In the genomic region with DNA sequence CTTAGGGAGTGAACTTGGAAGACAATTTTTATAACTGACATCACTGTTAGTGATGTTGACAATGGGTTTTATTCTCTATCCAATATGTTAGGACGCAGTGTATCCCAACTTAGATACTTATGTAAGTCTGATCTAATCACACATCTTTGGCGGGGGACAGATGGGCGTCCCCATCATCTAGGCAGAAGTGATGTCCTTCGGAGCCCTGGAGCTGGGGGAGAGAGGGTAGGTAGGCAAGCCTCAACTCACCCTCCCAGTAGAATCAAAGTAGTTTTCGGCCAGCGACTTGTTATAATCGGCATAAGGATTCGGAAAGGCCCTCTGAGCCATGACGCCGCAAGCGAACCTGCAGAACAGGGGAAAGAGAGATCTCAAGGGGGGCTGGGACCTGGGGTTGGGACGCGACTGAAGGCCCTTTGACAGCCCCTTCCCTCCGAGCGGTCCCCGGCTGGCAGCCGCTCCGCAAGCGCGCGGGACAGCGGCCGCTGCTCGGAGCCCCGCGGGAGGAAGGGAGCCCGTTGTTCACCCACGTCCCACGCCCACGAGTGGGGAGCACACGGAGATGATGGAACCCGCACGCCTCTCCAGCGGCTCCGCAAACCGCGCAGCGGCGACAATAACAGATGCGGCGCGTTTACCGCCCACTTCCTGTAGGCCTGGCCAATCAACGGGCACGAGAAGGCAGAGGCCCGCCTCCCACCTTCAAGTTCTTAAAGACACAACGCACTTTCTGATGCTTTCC, we compare ENCODE assay signal across 8 mouse cellular contexts. TPM values are rescaled to one million over a fixed set of nuclear protein-coding genes. Genes with fewer than 3 reads are reported as not detected.
DNase-seq lines count a peak whose midpoint lies in the region; ATAC-seq and TF ChIP-seq lines count a peak whose summit lies in the region.

A gene (minus strand): TSS at position 627 of the 742 bp plus-strand sequence.

- ATAC-seq in CD4-positive, CD25-positive, alpha-beta regulatory T cell, adult 4 months: peak; percentile 98
- ATAC-seq in heart, embryonic 15.5 days (replicated peaks; ENCODE audit: insufficient number of reproducible peaks, insufficient read depth, low FRiP score, low read depth): peak; percentile 90
- ATAC-seq in liver, embryonic 14.5 days (ENCODE audit: insufficient read depth): peak; percentile 96
- ATAC-seq in neural tube, embryonic 11.5 days (ENCODE audit: insufficient read depth, low FRiP score, low TSS enrichment): peak; percentile 98
- peak; percentile 97 for ATAC-seq in stomach, postnatal 0 days (ENCODE audit: low FRiP score, low TSS enrichment)

- peak within 1 kb of the TSS; percentile 73 for H3K4me2 ChIP-seq in heart, embryonic 15.5 days
- peak within 1 kb of the TSS; percentile 83 for H3K4me2 ChIP-seq in liver, embryonic 14.5 days (ENCODE audit: low read depth)
- peak within 1 kb of the TSS; percentile 72 for H3K4me2 ChIP-seq in neural tube, embryonic 11.5 days (ENCODE audit: low read depth)
- H3K4me2 ChIP-seq in stomach, postnatal 0 days (replicated peaks; ENCODE audit: low read depth): peak within 1 kb of the TSS; percentile 80

- under 1% methylated on average over 41 of the region's 47 CpGs for WGBS in forebrain, embryonic 10.5 days
- WGBS in heart, embryonic 15.5 days: under 1% methylated on average over 47 of the region's 47 CpGs
- under 1% methylated on average over 44 of the region's 47 CpGs for WGBS in liver, embryonic 14.5 days (ENCODE audit: insufficient replicate concordance)
- under 1% methylated on average over 47 of the region's 47 CpGs for WGBS in neural tube, embryonic 11.5 days
- under 1% methylated on average over 40 of the region's 47 CpGs for WGBS in stomach, postnatal 0 days

- peak within 1 kb of the TSS; percentile 77 for H3K9ac ChIP-seq in heart, embryonic 15.5 days
- H3K9ac ChIP-seq in liver, embryonic 14.5 days (replicated peaks): peak within 1 kb of the TSS; percentile 72
- peak within 1 kb of the TSS; percentile 59 for H3K9ac ChIP-seq in neural tube, embryonic 11.5 days (ENCODE audit: low read length)
- H3K9ac ChIP-seq in stomach, postnatal 0 days (ENCODE audit: low read length): peak within 1 kb of the TSS; percentile 81

- H3K9me3 ChIP-seq in forebrain, embryonic 10.5 days: no peaks in the 10 kb centered on the region
- no peaks in the 10 kb centered on the region for H3K9me3 ChIP-seq in heart, embryonic 15.5 days (replicated peaks)
- no peaks in the 10 kb centered on the region for H3K9me3 ChIP-seq in liver, embryonic 14.5 days (ENCODE audit: control insufficient read depth, low read length)
- H3K9me3 ChIP-seq in neural tube, embryonic 11.5 days (ENCODE audit: control insufficient read depth, low read length): no peaks in the 10 kb centered on the region
- no peaks in the 10 kb centered on the region for H3K9me3 ChIP-seq in stomach, postnatal 0 days (ENCODE audit: control insufficient read depth, low read length)

- peak; percentile 77 for DNase-seq in c-Kit-negative CD71-positive TER-119-positive erythroid progenitor cells, embryonic 14.5 days (ENCODE audit: low read depth, low spot score)
- peak; percentile 85 for DNase-seq in forebrain, embryonic 10.5 days (ENCODE audit: extremely low spot score, low spot score)
- peak; percentile 91 to 94 for DNase-seq in kidney, postnatal 25 days
- peak; percentile 70 to 81 (median 73) for DNase-seq in liver, embryonic 14.5 days (ENCODE audit: low read depth in 3 of 3, low spot score in 3 of 3)
- peak; percentile 89 for DNase-seq in neural tube, embryonic 11.5 days (ENCODE audit: low spot score)
- DNase-seq in stomach, postnatal 0 days (ENCODE audit: low spot score): peak; percentile 89

- H3K36me3 ChIP-seq in forebrain, embryonic 10.5 days (replicated peaks): peaks cover 25% of the 10 kb centered on the region
- H3K36me3 ChIP-seq in heart, embryonic 15.5 days: peaks cover 19% of the 10 kb centered on the region; the same call in 1 of the 2 replicates
- no peaks in the 10 kb centered on the region for H3K36me3 ChIP-seq in liver, embryonic 14.5 days (replicated peaks; ENCODE audit: control insufficient read depth, insufficient read depth, low read depth)
- no peaks in the 10 kb centered on the region; the same call in 1 of the 2 replicates for H3K36me3 ChIP-seq in neural tube, embryonic 11.5 days (ENCODE audit: control insufficient read depth, insufficient read depth, low read length)
- peaks cover 3% of the 10 kb centered on the region; the same call in 1 of the 2 replicates for H3K36me3 ChIP-seq in stomach, postnatal 0 days (ENCODE audit: control insufficient read depth, insufficient read depth, low read length)

- peak within 1 kb of the TSS; percentile 86 for H3K27ac ChIP-seq in forebrain, embryonic 10.5 days
- H3K27ac ChIP-seq in heart, embryonic 15.5 days: no peak within 1 kb of the TSS
- H3K27ac ChIP-seq in liver, embryonic 14.5 days: no peak within 1 kb of the TSS
- no peak within 1 kb of the TSS for H3K27ac ChIP-seq in neural tube, embryonic 11.5 days (ENCODE audit: low read depth, low read length)
- H3K27ac ChIP-seq in stomach, postnatal 0 days (replicated peaks): peak within 1 kb of the TSS; percentile 65

- H3K4me1 ChIP-seq in forebrain, embryonic 10.5 days: peaks cover 11% of the 10 kb centered on the region
- peaks cover 12% of the 10 kb centered on the region for H3K4me1 ChIP-seq in heart, embryonic 15.5 days (replicated peaks)
- H3K4me1 ChIP-seq in liver, embryonic 14.5 days (replicated peaks; ENCODE audit: control insufficient read depth in 2 of 2, insufficient read depth in 2 of 2, low read length in 1 of 2): peaks cover 3 to 19% of the 10 kb centered on the region in 2 experiments; a peak in 3 of 4 replicates
- peaks cover 6% of the 10 kb centered on the region; the same call in 1 of the 2 replicates for H3K4me1 ChIP-seq in neural tube, embryonic 11.5 days (ENCODE audit: control insufficient read depth, insufficient read depth, low read length)
- no peaks in the 10 kb centered on the region for H3K4me1 ChIP-seq in stomach, postnatal 0 days (replicated peaks; ENCODE audit: control insufficient read depth, insufficient read depth)

- TF ChIP-seq EP300 in liver, embryonic 14.5 days (IDR thresholded peaks at IDR 0.05; ENCODE audit: low read depth): no peak
- no peak for TF ChIP-seq EP300 in stomach, postnatal 0 days (optimal IDR thresholded peaks at IDR 0.05)

- H3K4me3 ChIP-seq in forebrain, embryonic 10.5 days: peak within 1 kb of the TSS; percentile 94
- H3K4me3 ChIP-seq in heart, embryonic 15.5 days: peak within 1 kb of the TSS; percentile 75
- peak within 1 kb of the TSS; percentile 79 to 83 for H3K4me3 ChIP-seq in liver, embryonic 14.5 days (ENCODE audit: insufficient read depth in 1 of 2, low read depth in 2 of 2, low read length in 2 of 2)
- peak within 1 kb of the TSS; percentile 84 for H3K4me3 ChIP-seq in neural tube, embryonic 11.5 days (ENCODE audit: low read depth, low read length)
- H3K4me3 ChIP-seq in stomach, postnatal 0 days (ENCODE audit: low read depth, low read length): peak within 1 kb of the TSS; percentile 92

- H3K27me3 ChIP-seq in forebrain, embryonic 10.5 days (ENCODE audit: poor library complexity, severe bottlenecking): no peaks in the 10 kb centered on the region
- no peaks in the 10 kb centered on the region for H3K27me3 ChIP-seq in heart, embryonic 15.5 days
- H3K27me3 ChIP-seq in liver, embryonic 14.5 days (ENCODE audit: control insufficient read depth, insufficient read depth, low read length): no peaks in the 10 kb centered on the region
- no peaks in the 10 kb centered on the region for H3K27me3 ChIP-seq in neural tube, embryonic 11.5 days (ENCODE audit: control insufficient read depth, insufficient read depth, low read length)
- H3K27me3 ChIP-seq in stomach, postnatal 0 days (ENCODE audit: control insufficient read depth, insufficient read depth, low read length): no peaks in the 10 kb centered on the region

- no peak for TF ChIP-seq CTCF in liver, embryonic 14.5 days (IDR thresholded peaks at IDR 0.05; ENCODE audit: low read depth)
- no peak for TF ChIP-seq CTCF in stomach, postnatal 0 days (IDR thresholded peaks at IDR 0.05; ENCODE audit: low read depth)

RNA-seq across cellular contexts. Expression of the gene that starts here (rescaled TPM):
- 10 to 100 TPM; 39.0 to 43.8 TPM for polyA plus RNA-seq in CD4-positive, CD25-positive, alpha-beta regulatory T cell, adult 4 months (2017; shearing (Covaris generic))
- 66.0 and 67.0 TPM in 2 replicates for polyA plus RNA-seq in forebrain, embryonic 10.5 days (2016; fragmentation: Nextera tagmentation; extraction: Ambion mirVana)
- 60.1 and 73.2 TPM in 2 replicates for polyA plus RNA-seq in heart, embryonic 15.5 days (2015; fragmentation: Nextera tagmentation; extraction: Ambion mirVana)
- polyA plus RNA-seq in liver, embryonic 14.5 days (2012; rRNA removed): 10.4 and 16.1 TPM in 2 replicates
- 24.0 and 25.8 TPM in 2 replicates for polyA plus RNA-seq in liver, embryonic 14.5 days (2014; fragmentation: Nextera tagmentation; extraction: Ambion mirVana)
- polyA plus RNA-seq in neural tube, embryonic 11.5 days (2014; fragmentation: Nextera tagmentation; extraction: Ambion mirVana): 111 and 119 TPM in 2 replicates
- polyA plus RNA-seq in stomach, postnatal 0 days (2015; fragmentation: Nextera tagmentation; extraction: Ambion mirVana): 49.4 and 56.3 TPM in 2 replicates

Comparison
In these comparisons a context has a peak if more than half of its experiments do, and no peak if none do; other contexts are left out.
1. H3K27ac ChIP-seq: peak in forebrain, embryonic 10.5 days (single experiment) and stomach, postnatal 0 days (single experiment); none in heart, embryonic 15.5 days (single experiment), liver, embryonic 14.5 days (single experiment) and neural tube, embryonic 11.5 days (single experiment).
2. Peak in every context shown above with its lines, with median percentiles within 50 percentile points of each other: ATAC-seq, DNase-seq, H3K4me3 ChIP-seq, H3K4me2 ChIP-seq and H3K9ac ChIP-seq.